Mouse (Mus musculus) CH12.LX (cell line): ENCODE measurements around the gene Fam161b. TPM values are rescaled to one million over a fixed set of nuclear protein-coding genes. Genes with fewer than 3 reads are reported as not detected.

Experiments used
- DNase-seq: peaks from one replicate; pipeline ENCODE4 v3.0.0-alpha.2; 2013; ENCODE audit errors: extremely low read depth
- H3K27ac ChIP-seq: 2 replicates; pipeline ENCODE4 v1.5.1; 2012; ENCODE audit warnings: low read depth, mild to moderate bottlenecking, control low read depth, moderate library complexity; ENCODE audit not compliant: insufficient read depth
- H3K27me3 ChIP-seq: replicated peaks from 2 replicates; pipeline ENCODE3; 2012; ENCODE audit warnings: inconsistent platforms
- H3K36me3 ChIP-seq, 2 experiments: replicated peaks in 1 of 2; 2 replicates each; pipeline versions ENCODE3 to v1.6.1; 2012; ENCODE audit warnings: inconsistent platforms in 1 of 2, low read length in 1 of 2, mild to moderate bottlenecking in 1 of 2, mixed read lengths in 1 of 2, moderate library complexity in 1 of 2; ENCODE audit not compliant: control insufficient read depth in 1 of 2, insufficient read depth in 1 of 2
- H3K4me1 ChIP-seq, 2 experiments: 2 replicates each; pipeline ENCODE4 v1.6.1; 2012; ENCODE audit warnings: inconsistent platforms in 1 of 2, moderate library complexity in 1 of 2; ENCODE audit not compliant: insufficient read depth in 2 of 2, control insufficient read depth in 1 of 2
- H3K4me2 ChIP-seq: 2 replicates; pipeline ENCODE4 v1.6.1; 2012; ENCODE audit warnings: low read depth, mild to moderate bottlenecking, control low read depth; ENCODE audit not compliant: poor library complexity, insufficient read depth, severe bottlenecking
- H3K4me3 ChIP-seq, 3 experiments: fragments of 150-350 bp in 1 of 3; sonication (generic) in 1 of 3; replicated peaks in 1 of 3; 2 replicates each; pipeline versions ENCODE3 to v1.5.1; 2011 to 2012; ENCODE audit warnings: low read depth in 2 of 3, low read length in 2 of 3, mild to moderate bottlenecking in 2 of 3, moderate library complexity in 2 of 3, control low read depth in 1 of 3, improper control_type of control experiment in 1 of 3, inconsistent platforms in 1 of 3, mixed read lengths in 1 of 3; ENCODE audit not compliant: poor library complexity in 1 of 3
- H3K79me2 ChIP-seq: replicated peaks from 2 replicates; pipeline ENCODE4 v1.6.1; 2012; ENCODE audit warnings: mild to moderate bottlenecking, moderate library complexity; ENCODE audit not compliant: control insufficient read depth, poor library complexity, insufficient read depth, severe bottlenecking; ENCODE audit errors: extremely low read depth
- H3K9ac ChIP-seq: 2 replicates; pipeline ENCODE4 v1.6.1; 2012; ENCODE audit warnings: low read depth, mild to moderate bottlenecking, control low read depth, moderate library complexity; ENCODE audit not compliant: insufficient read depth
- H3K9me3 ChIP-seq: replicated peaks from 2 replicates; pipeline ENCODE3; 2012; ENCODE audit warnings: low read length, inconsistent platforms, mixed read lengths
- BHLHE40 ChIP-seq: IDR thresholded peaks from 2 replicates; pipeline ENCODE4 v1.6.1; 2011; ENCODE audit warnings: mild to moderate bottlenecking, low read depth, low read length, improper control_type of control experiment
- CHD2 ChIP-seq: IDR thresholded peaks from 2 replicates; pipeline ENCODE4 v1.6.1; 2011; ENCODE audit warnings: low read length, improper control_type of control experiment
- CTCF ChIP-seq, 2 experiments: IDR thresholded peaks in 1 of 2; conservative IDR thresholded peaks in 1 of 2; 2 replicates each; pipeline ENCODE4 v1.5.1; 2011 to 2012; ENCODE audit warnings: low read depth in 2 of 2, low read length in 2 of 2, improper control_type of control experiment in 1 of 2, inconsistent platforms in 1 of 2, mild to moderate bottlenecking in 1 of 2, moderate library complexity in 1 of 2
- EP300 ChIP-seq: IDR thresholded peaks from 2 replicates; pipeline ENCODE4 v1.6.1; 2011; ENCODE audit warnings: low read length, improper control_type of control experiment
- ETS1 ChIP-seq: conservative IDR thresholded peaks from 2 replicates; pipeline ENCODE4 v1.6.1; 2012; ENCODE audit warnings: low read depth, mild to moderate bottlenecking, inconsistent platforms, low read length, improper control_type of control experiment, moderate library complexity
- GABPA ChIP-seq: IDR thresholded peaks from 2 replicates; pipeline ENCODE4 v1.6.1; 2012; ENCODE audit warnings: low read depth, low read length, improper control_type of control experiment, inconsistent platforms; ENCODE audit not compliant: insufficient replicate concordance
- HCFC1 ChIP-seq: IDR thresholded peaks from 2 replicates; pipeline ENCODE4 v1.6.1; 2012; ENCODE audit warnings: low read depth, mild to moderate bottlenecking, inconsistent platforms, low read length, improper control_type of control experiment
- KAT2A ChIP-seq: IDR thresholded peaks from 2 replicates; pipeline ENCODE4 v1.6.1; 2012; ENCODE audit warnings: low read length, improper control_type of control experiment, inconsistent platforms; ENCODE audit not compliant: insufficient replicate concordance
- MAFK ChIP-seq: IDR thresholded peaks from 2 replicates; pipeline ENCODE4 v1.6.1; 2011; ENCODE audit warnings: low read length, improper control_type of control experiment; ENCODE audit not compliant: insufficient replicate concordance
- MEF2A ChIP-seq: IDR thresholded peaks from 2 replicates; pipeline ENCODE4 v1.6.1; 2014; ENCODE audit warnings: low read depth, mild to moderate bottlenecking, inconsistent platforms, low read length, improper control_type of control experiment, borderline replicate concordance
- MXI1 ChIP-seq: IDR thresholded peaks from 2 replicates; pipeline ENCODE4 v1.6.1; 2011; ENCODE audit warnings: mild to moderate bottlenecking, low read depth, low read length, improper control_type of control experiment
- MYC ChIP-seq: IDR thresholded peaks from 2 replicates; pipeline ENCODE4 v1.6.1; 2011; ENCODE audit warnings: low read depth, mild to moderate bottlenecking, improper control_type of control experiment, low read length
- NRF1 ChIP-seq: IDR thresholded peaks from 2 replicates; pipeline ENCODE4 v1.6.1; 2014; ENCODE audit warnings: low read depth, mild to moderate bottlenecking, inconsistent platforms, low read length, improper control_type of control experiment, moderate library complexity
- PAX5 ChIP-seq: IDR thresholded peaks from 2 replicates; pipeline ENCODE4 v1.6.1; 2012; ENCODE audit warnings: low read length, inconsistent platforms, mixed read lengths
- POLR2A ChIP-seq: IDR thresholded peaks from 2 replicates; pipeline ENCODE4 v1.6.1; 2011; ENCODE audit warnings: low read depth, mild to moderate bottlenecking, improper control_type of control experiment, low read length
- RAD21 ChIP-seq: IDR thresholded peaks from 2 replicates; pipeline ENCODE4 v1.6.1; 2011; ENCODE audit warnings: low read depth, mild to moderate bottlenecking, low read length, improper control_type of control experiment, moderate library complexity
- RCOR1 ChIP-seq: conservative IDR thresholded peaks from 2 replicates; pipeline ENCODE4 v1.6.1; 2012; ENCODE audit warnings: low read depth, mild to moderate bottlenecking, inconsistent platforms, low read length, improper control_type of control experiment
- SIN3A ChIP-seq: IDR thresholded peaks from 2 replicates; pipeline ENCODE4 v1.6.1; 2012; ENCODE audit warnings: low read length, improper control_type of control experiment, inconsistent platforms
- TBP ChIP-seq: conservative IDR thresholded peaks from 2 replicates; pipeline ENCODE4 v1.6.1; 2011; ENCODE audit warnings: low read depth, low read length, improper control_type of control experiment
- TCF12 ChIP-seq: IDR thresholded peaks from 2 replicates; pipeline ENCODE4 v1.6.1; 2014; ENCODE audit warnings: low read depth, mild to moderate bottlenecking, inconsistent platforms, low read length, improper control_type of control experiment
- UBTF ChIP-seq: IDR thresholded peaks from 2 replicates; pipeline ENCODE4 v1.6.1; 2012; ENCODE audit warnings: low read depth, mild to moderate bottlenecking, inconsistent platforms, low read length, improper control_type of control experiment, moderate library complexity
- ZC3H11A ChIP-seq: IDR thresholded peaks from 2 replicates; pipeline ENCODE4 v1.6.1; 2012; ENCODE audit warnings: low read depth, mild to moderate bottlenecking, inconsistent platforms, low read length, improper control_type of control experiment
- ZKSCAN1 ChIP-seq: IDR thresholded peaks from 2 replicates; pipeline ENCODE4 v1.6.1; 2012; ENCODE audit warnings: low read depth, inconsistent platforms, low read length, improper control_type of control experiment, borderline replicate concordance
- dilution Hi-C: fragments of 300-500 bp; cut with MboI; formaldehyde crosslinking; loops from 2 replicates; pipeline ENCODE4 v1.14.3; 2020; ENCODE audit warnings: low sequenced_read_pairs; ENCODE audit not compliant: extremely low pct_unique_long_range_greater_than_20kb, extremely low pct_ligation_motif_present
- in situ Hi-C: fragments of 300-500 bp; cut with MboI; formaldehyde crosslinking; loops from 3 replicates; pipeline ENCODE4 v1.14.3; 2019; ENCODE audit warnings: low sequenced_read_pairs, low pct_ligation_motif_present, low pct_unique_long_range_greater_than_20kb, mixed read lengths
- polyA plus RNA-seq: library from polyadenylated mRNA; unstranded; fragments of >175 nt; gene quantifications from 2 replicates; pipeline ENCODE4 v1.2.1, GENCODE M21; 2012; ENCODE audit warnings: low read depth; ENCODE audit not compliant: insufficient read length
- total RNA-seq, 2 experiments: library from RNA; depleted of rRNA; stranded (reverse); fragments of 300-350 nt in 1 of 2; fragments of >200 nt in 1 of 2; gene quantifications; 2 replicates each; pipeline ENCODE4 v1.2.3; 2012 to 2014

Fam161b gene
- total and polyA plus RNA-seq, 3 experiments: 0.80 to 0.98 (median 0.87) TPM

GRCm38 (mm10) chr12:84299265-84299664 lies 62.4 kb downstream of the Fam161b start:
- H3K4me2 ChIP-seq: no peak overlapping the region
- TF ChIP-seq NRF1 (no peak), ZKSCAN1 (no peak), ZC3H11A (no peak), MEF2A (no peak), RAD21 (no peak), POLR2A (no peak), TCF12 (no peak), HCFC1 (no peak), MXI1 (no peak), RCOR1 (no peak), BHLHE40 (no peak), PAX5 (no peak), CTCF (conservative IDR thresholded peaks at IDR 0.05 in 1 of 2, IDR thresholded peaks at IDR 0.05 in 1 of 2; ENCODE audit: low read depth in 2 of 2, low read length in 2 of 2) (no peak), ETS1 (no peak), TBP (no peak), MYC (no peak), UBTF (no peak), SIN3A (no peak), EP300 (no peak), GABPA (no peak)
- no peak overlapping the region for H3K27ac ChIP-seq
- no peaks in the 10 kb centered on the region for H3K79me2 ChIP-seq
- DNase-seq: no peak
- H3K4me1 ChIP-seq: 0 out of 4 replicates have a peak, but pooled peaks cover 0 to under 1% of the 10 kb centered on the region in 2 experiments
- H3K27me3 ChIP-seq: no peaks in the 10 kb centered on the region
- in situ Hi-C loops: no loop called here
- H3K36me3 ChIP-seq: peaks cover 38 to 82% of the 10 kb centered on the region in 2 experiments
- dilution Hi-C loops: no loop called here
- no peak overlapping the region for H3K4me3 ChIP-seq
- no peaks in the 10 kb centered on the region for H3K9me3 ChIP-seq
- H3K9ac ChIP-seq: no peak overlapping the region

- no peak overlapping the region for H3K27ac ChIP-seq
- dilution Hi-C loops: no loop called here
- no peak for TF ChIP-seq MYC
- TF ChIP-seq ZC3H11A: no peak
- TF ChIP-seq EP300: no peak
- TF ChIP-seq TCF12: no peak
- no peak for TF ChIP-seq RAD21
- TF ChIP-seq MAFK: no peak
- no peak for TF ChIP-seq SIN3A
- TF ChIP-seq KAT2A: no peak
- no peak for TF ChIP-seq UBTF
- TF ChIP-seq CHD2: no peak
- no peak for TF ChIP-seq MEF2A
These were observed 63.8 kb downstream of the Fam161b start for GRCm38 (mm10) chr12:84297851-84298250.

More at GRCm38 (mm10) chr12:84297851-84298250, 63.8 kb downstream of the Fam161b start:
- in situ Hi-C loops: no loop called here
- no peaks in the 10 kb centered on the region for H3K79me2 ChIP-seq
- no peak overlapping the region for H3K4me2 ChIP-seq
- DNase-seq: no peak
- no peaks in the 10 kb centered on the region for H3K4me1 ChIP-seq
- no peak overlapping the region for H3K4me3 ChIP-seq
- no peak overlapping the region for H3K9ac ChIP-seq
- peaks cover 40 to 80% of the 10 kb centered on the region in 2 experiments for H3K36me3 ChIP-seq
- H3K27me3 ChIP-seq: no peaks in the 10 kb centered on the region
- H3K9me3 ChIP-seq: no peaks in the 10 kb centered on the region

Other genes with a start within 250 kb of the Fam161b start
- gene Dnal1, start 247.5 kb downstream of the Fam161b start, total RNA-seq (2012; rRNA removed): 1.4 and 1.6 TPM in 2 replicates
- 0.84 and 1.7 TPM in 2 replicates for gene Dnal1, start 247.5 kb downstream of the Fam161b start, total RNA-seq (2014; rRNA removed)
- gene Dnal1, start 247.5 kb downstream of the Fam161b start, polyA plus RNA-seq: 2.1 and 2.9 TPM in 2 replicates
- gene Pnma1, start 213.3 kb downstream of the Fam161b start, total RNA-seq (2012; rRNA removed): 0.13 and 0.21 TPM in 2 replicates
- gene Pnma1, start 213.3 kb downstream of the Fam161b start, total RNA-seq (2014; rRNA removed): not detected in 2 replicates
- gene Pnma1, start 213.3 kb downstream of the Fam161b start, polyA plus RNA-seq: 0.30 TPM in 2 replicates
- 5.6 TPM in 2 replicates for gene Elmsan1, start 143.0 kb downstream of the Fam161b start, total RNA-seq (2012; rRNA removed)
- gene Elmsan1, start 143.0 kb downstream of the Fam161b start, total RNA-seq (2014; rRNA removed): 2.0 and 2.2 TPM in 2 replicates
- gene Elmsan1, start 143.0 kb downstream of the Fam161b start, polyA plus RNA-seq: 12.4 and 14.3 TPM in 2 replicates
- 47.1 and 47.8 TPM in 2 replicates for gene Ptgr2, start 76.6 kb downstream of the Fam161b start, total RNA-seq (2012; rRNA removed)
- 46.0 and 46.6 TPM in 2 replicates for gene Ptgr2, start 76.6 kb downstream of the Fam161b start, total RNA-seq (2014; rRNA removed)
- 47.1 and 51.3 TPM in 2 replicates for gene Ptgr2, start 76.6 kb downstream of the Fam161b start, polyA plus RNA-seq
- gene Zfp410, start 45.0 kb downstream of the Fam161b start, total RNA-seq (2012; rRNA removed): 33.5 and 42.8 TPM in 2 replicates
- gene Zfp410, start 45.0 kb downstream of the Fam161b start, total RNA-seq (2014; rRNA removed): 53.7 and 57.4 TPM in 2 replicates
- 42.4 and 42.9 TPM in 2 replicates for gene Zfp410, start 45.0 kb downstream of the Fam161b start, polyA plus RNA-seq
- gene Coq6, start 176 bp downstream of the Fam161b start, total RNA-seq (2012; rRNA removed): 35.0 and 37.8 TPM in 2 replicates
- 31.9 and 37.9 TPM in 2 replicates for gene Coq6, start 176 bp downstream of the Fam161b start, total RNA-seq (2014; rRNA removed)
- 23.6 and 35.5 TPM in 2 replicates for gene Coq6, start 176 bp downstream of the Fam161b start, polyA plus RNA-seq
- gene Entpd5, start 47.2 kb upstream of the Fam161b start, total RNA-seq (2012; rRNA removed): 5.2 and 5.7 TPM in 2 replicates
- 5.3 and 5.8 TPM in 2 replicates for gene Entpd5, start 47.2 kb upstream of the Fam161b start, total RNA-seq (2014; rRNA removed)
- gene Entpd5, start 47.2 kb upstream of the Fam161b start, polyA plus RNA-seq: 4.2 and 6.0 TPM in 2 replicates
- 0.29 and 0.34 TPM in 2 replicates for gene Bbof1, start 47.2 kb upstream of the Fam161b start, total RNA-seq (2012; rRNA removed)
- gene Bbof1, start 47.2 kb upstream of the Fam161b start, total RNA-seq (2014; rRNA removed): 0.24 and 0.46 TPM in 2 replicates
- gene Bbof1, start 47.2 kb upstream of the Fam161b start, polyA plus RNA-seq: 0.20 and 0.41 TPM in 2 replicates
- gene Rnf113a2, start 55.4 kb upstream of the Fam161b start, total RNA-seq (2012; rRNA removed): 14.6 and 17.9 TPM in 2 replicates
- gene Rnf113a2, start 55.4 kb upstream of the Fam161b start, total RNA-seq (2014; rRNA removed): 16.3 and 19.7 TPM in 2 replicates
- gene Rnf113a2, start 55.4 kb upstream of the Fam161b start, polyA plus RNA-seq: 13.6 and 19.5 TPM in 2 replicates
- 2.1 and 2.2 TPM in 2 replicates for gene Aldh6a1, start 89.2 kb upstream of the Fam161b start, total RNA-seq (2012; rRNA removed)
- gene Aldh6a1, start 89.2 kb upstream of the Fam161b start, total RNA-seq (2014; rRNA removed): 4.2 and 4.6 TPM in 2 replicates
- 1.6 and 1.9 TPM in 2 replicates for gene Aldh6a1, start 89.2 kb upstream of the Fam161b start, polyA plus RNA-seq
- gene Lin52, start 89.6 kb upstream of the Fam161b start, total RNA-seq (2012; rRNA removed): 5.9 and 6.8 TPM in 2 replicates
- 16.2 and 17.0 TPM in 2 replicates for gene Lin52, start 89.6 kb upstream of the Fam161b start, total RNA-seq (2014; rRNA removed)
- gene Lin52, start 89.6 kb upstream of the Fam161b start, polyA plus RNA-seq: 8.7 and 10.5 TPM in 2 replicates
- gene Vsx2, start 207.9 kb upstream of the Fam161b start, total RNA-seq (2012; rRNA removed): not detected in 2 replicates
- not detected in 2 replicates for gene Vsx2, start 207.9 kb upstream of the Fam161b start, total RNA-seq (2014; rRNA removed)
- not detected in 2 replicates for gene Vsx2, start 207.9 kb upstream of the Fam161b start, polyA plus RNA-seq